Mouse (Mus musculus): ENCODE measurements around the gene Hecw1.

GRCm38 (mm10) chr13:14179669-14180068, 343.4 kb downstream of the Hecw1 start:
- no peak for TF ChIP-seq CTCF (IDR thresholded peaks at IDR 0.05; ENCODE audit: low read depth, low read length)
- no peak for TF ChIP-seq TAL1 (conservative IDR thresholded peaks at IDR 0.05; ENCODE audit: low read depth, low read length)
